Mouse (Mus musculus): ENCODE measurements around the gene Akr1c18. TPM values are rescaled to one million over a fixed set of nuclear protein-coding genes. Genes with fewer than 3 reads are reported as not detected.
"Not testable (repeated sequence)": the region's sequence is repeated elsewhere in the genome, so short reads cannot be mapped to it uniquely, and the experiment has no call there.

The Akr1c18 gene
- polyA plus RNA-seq (2015; fragmentation: Nextera tagmentation; extraction: Ambion mirVana) = 3.1 and 3.2 TPM in 2 replicates

GRCm38 (mm10) chr13:4150518-4150917, at the start of gene Akr1c18:
TSS of gene Akr1c18 (minus strand) at chr13:4150654.
- no peaks in the 10 kb centered on the region for H3K4me1 ChIP-seq
- WGBS = 74% methylated on average over 5 of the region's 5 CpGs
- no peaks in the 10 kb centered on the region for H3K9me3 ChIP-seq (replicated peaks)
- H3K27ac ChIP-seq (replicated peaks) = no peak within 1 kb of the TSS
- H3K4me2 ChIP-seq (replicated peaks) = no peak within 1 kb of the TSS
- H3K9ac ChIP-seq = no peak within 1 kb of the TSS
- no peak for ATAC-seq (ENCODE audit: insufficient number of reproducible peaks, low FRiP score, low TSS enrichment, low read depth)
- no peak within 1 kb of the TSS for H3K4me3 ChIP-seq (replicated peaks)
- H3K36me3 ChIP-seq = no peaks in the 10 kb centered on the region
- H3K27me3 ChIP-seq = no peaks in the 10 kb centered on the region

- no peaks in the 10 kb centered on the region for H3K36me3 ChIP-seq
- no peaks in the 10 kb centered on the region for H3K9me3 ChIP-seq (replicated peaks)
- ATAC-seq (ENCODE audit: insufficient number of reproducible peaks, low FRiP score, low TSS enrichment, low read depth) = no peak
- no peaks in the 10 kb centered on the region for H3K27me3 ChIP-seq
- no peak overlapping the region for H3K4me3 ChIP-seq (replicated peaks)
- 79% methylated on average over 3 of the region's 3 CpGs for WGBS
- H3K27ac ChIP-seq (replicated peaks) = no peak overlapping the region
- no peaks in the 10 kb centered on the region for H3K4me1 ChIP-seq
- H3K4me2 ChIP-seq (replicated peaks) = no peak overlapping the region
- H3K9ac ChIP-seq = no peak overlapping the region
Observed at GRCm38 (mm10) chr13:4192511-4192910, 42.1 kb upstream of the Akr1c18 start.

- no peaks in the 10 kb centered on the region for H3K9me3 ChIP-seq (replicated peaks)
- H3K9ac ChIP-seq = no peak within 1 kb of the TSS
- no peaks in the 10 kb centered on the region for H3K36me3 ChIP-seq
- H3K4me2 ChIP-seq (replicated peaks) = no peak within 1 kb of the TSS
- H3K27ac ChIP-seq (replicated peaks) = no peak within 1 kb of the TSS
- H3K4me3 ChIP-seq (replicated peaks) = no peak within 1 kb of the TSS
- H3K27me3 ChIP-seq = no peaks in the 10 kb centered on the region
- H3K4me1 ChIP-seq = no peaks in the 10 kb centered on the region
- 46% methylated on average over 3 of the region's 3 CpGs for WGBS
- no peak for ATAC-seq (ENCODE audit: insufficient number of reproducible peaks, low FRiP score, low TSS enrichment, low read depth)
Observed at GRCm38 (mm10) chr13:4190904-4191303, 40.5 kb upstream of the Akr1c18 start, which contains the start of gene Akr1c13. TSS of gene Akr1c13 (plus strand) at chr13:4191150.

GRCm38 (mm10) chr13:4188174-4188573, 37.7 kb upstream of the Akr1c18 start:
- WGBS = 89% methylated on average over 2 of the region's 2 CpGs
- no peak overlapping the region for H3K9ac ChIP-seq
- H3K36me3 ChIP-seq = no peaks in the 10 kb centered on the region
- no peak overlapping the region for H3K4me2 ChIP-seq (replicated peaks)
- no peaks in the 10 kb centered on the region for H3K27me3 ChIP-seq
- H3K4me3 ChIP-seq (replicated peaks) = no peak overlapping the region
- H3K9me3 ChIP-seq (replicated peaks) = no peaks in the 10 kb centered on the region
- H3K27ac ChIP-seq (replicated peaks) = no peak overlapping the region
- no peak for ATAC-seq (ENCODE audit: insufficient number of reproducible peaks, low FRiP score, low TSS enrichment, low read depth)
- H3K4me1 ChIP-seq = no peaks in the 10 kb centered on the region

GRCm38 (mm10) chr13:4186641-4187411, 36.4 kb upstream of the Akr1c18 start:
- not testable (repeated sequence) for H3K27me3 ChIP-seq; H3K9me3 ChIP-seq (replicated peaks); H3K4me2 ChIP-seq (replicated peaks); H3K27ac ChIP-seq (replicated peaks); H3K4me1 ChIP-seq; H3K9ac ChIP-seq; H3K4me3 ChIP-seq (replicated peaks); H3K36me3 ChIP-seq; ATAC-seq (ENCODE audit: insufficient number of reproducible peaks, low FRiP score, low TSS enrichment, low read depth)
- WGBS = 71% methylated on average over 7 of the region's 7 CpGs

- 59% methylated on average over 9 of the region's 9 CpGs for WGBS
Observed at GRCm38 (mm10) chr13:4183116-4183515, 32.7 kb upstream of the Akr1c18 start.

GRCm38 (mm10) chr13:4181321-4181720, 30.9 kb upstream of the Akr1c18 start:
- not testable (repeated sequence) for H3K27me3 ChIP-seq, H3K36me3 ChIP-seq
- 88% methylated on average over 4 of the region's 4 CpGs for WGBS

More at GRCm38 (mm10) chr13:4183116-4183515, 32.7 kb upstream of the Akr1c18 start:
- Histone ChIP-seq H3K27me3 (no peaks in the 10 kb centered on the region), H3K9ac (no peak overlapping the region), H3K27ac (replicated peaks) (no peak overlapping the region), H3K36me3 (no peaks in the 10 kb centered on the region), H3K4me3 (replicated peaks) (no peak overlapping the region), H3K4me2 (replicated peaks) (no peak overlapping the region), H3K9me3 (replicated peaks) (no peaks in the 10 kb centered on the region), H3K4me1 (no peaks in the 10 kb centered on the region)
- no peak for ATAC-seq (ENCODE audit: insufficient number of reproducible peaks, low FRiP score, low TSS enrichment, low read depth)

GRCm38 (mm10) chr13:4172978-4173377, 22.5 kb upstream of the Akr1c18 start:
- no peaks in the 10 kb centered on the region for H3K27me3 ChIP-seq
- H3K27ac ChIP-seq (replicated peaks) = no peak overlapping the region
- WGBS = 73% methylated on average over 2 of the region's 2 CpGs
- no peaks in the 10 kb centered on the region for H3K9me3 ChIP-seq (replicated peaks)
- H3K4me1 ChIP-seq = no peaks in the 10 kb centered on the region
- ATAC-seq (ENCODE audit: insufficient number of reproducible peaks, low FRiP score, low TSS enrichment, low read depth) = no peak
- no peak overlapping the region for H3K9ac ChIP-seq
- no peaks in the 10 kb centered on the region for H3K36me3 ChIP-seq
- H3K4me2 ChIP-seq (replicated peaks) = no peak overlapping the region
- no peak overlapping the region for H3K4me3 ChIP-seq (replicated peaks)

More at GRCm38 (mm10) chr13:4181321-4181720, 30.9 kb upstream of the Akr1c18 start:
- H3K4me3 ChIP-seq (replicated peaks); H3K9me3 ChIP-seq (replicated peaks); H3K4me2 ChIP-seq (replicated peaks); ATAC-seq (ENCODE audit: insufficient number of reproducible peaks, low FRiP score, low TSS enrichment, low read depth); H3K4me1 ChIP-seq; H3K27ac ChIP-seq (replicated peaks); H3K9ac ChIP-seq: not testable (repeated sequence)

- WGBS = 27% methylated on average over 1 of the region's 1 CpGs
- H3K4me3 ChIP-seq (replicated peaks) = no peak overlapping the region
- H3K27ac ChIP-seq (replicated peaks) = no peak overlapping the region
- H3K9me3 ChIP-seq (replicated peaks) = no peaks in the 10 kb centered on the region
- ATAC-seq (ENCODE audit: insufficient number of reproducible peaks, low FRiP score, low TSS enrichment, low read depth) = no peak
- no peak overlapping the region for H3K9ac ChIP-seq
- no peaks in the 10 kb centered on the region for H3K4me1 ChIP-seq
- H3K4me2 ChIP-seq (replicated peaks) = no peak overlapping the region
- H3K36me3 ChIP-seq = no peaks in the 10 kb centered on the region
- H3K27me3 ChIP-seq = no peaks in the 10 kb centered on the region
Observed at GRCm38 (mm10) chr13:4168006-4168405, 17.6 kb upstream of the Akr1c18 start.

GRCm38 (mm10) chr13:4155286-4155685, 4.8 kb upstream of the Akr1c18 start:
- WGBS = 43% methylated on average over 2 of the region's 2 CpGs

GRCm38 (mm10) chr13:4153593-4153992, 3.1 kb upstream of the Akr1c18 start:
- 71% methylated on average over 3 of the region's 3 CpGs for WGBS
- no peaks in the 10 kb centered on the region for H3K9me3 ChIP-seq (replicated peaks)

More at GRCm38 (mm10) chr13:4155286-4155685, 4.8 kb upstream of the Akr1c18 start:
- Histone ChIP-seq H3K9me3 (replicated peaks) (no peaks in the 10 kb centered on the region), H3K9ac (no peak overlapping the region), H3K4me3 (replicated peaks) (no peak overlapping the region), H3K4me1 (no peaks in the 10 kb centered on the region), H3K27me3 (no peaks in the 10 kb centered on the region), H3K4me2 (replicated peaks) (no peak overlapping the region), H3K36me3 (no peaks in the 10 kb centered on the region), H3K27ac (replicated peaks) (no peak overlapping the region)
- ATAC-seq (ENCODE audit: insufficient number of reproducible peaks, low FRiP score, low TSS enrichment, low read depth) = no peak

GRCm38 (mm10) chr13:4152908-4153307, 2.5 kb upstream of the Akr1c18 start:
- Histone ChIP-seq H3K9me3 (replicated peaks) (no peaks in the 10 kb centered on the region), H3K36me3 (no peaks in the 10 kb centered on the region), H3K27ac (replicated peaks) (no peak overlapping the region), H3K4me1 (no peaks in the 10 kb centered on the region), H3K4me2 (replicated peaks) (no peak overlapping the region), H3K4me3 (replicated peaks) (no peak overlapping the region), H3K27me3 (no peaks in the 10 kb centered on the region), H3K9ac (no peak overlapping the region)
- ATAC-seq (ENCODE audit: insufficient number of reproducible peaks, low FRiP score, low TSS enrichment, low read depth) = no peak
- 56% methylated on average over 2 of the region's 2 CpGs for WGBS

More at GRCm38 (mm10) chr13:4153593-4153992, 3.1 kb upstream of the Akr1c18 start:
- H3K36me3 ChIP-seq = no peaks in the 10 kb centered on the region
- no peak for ATAC-seq (ENCODE audit: insufficient number of reproducible peaks, low FRiP score, low TSS enrichment, low read depth)
- no peaks in the 10 kb centered on the region for H3K27me3 ChIP-seq
- no peak overlapping the region for H3K4me3 ChIP-seq (replicated peaks)
- no peak overlapping the region for H3K27ac ChIP-seq (replicated peaks)
- H3K4me1 ChIP-seq = no peaks in the 10 kb centered on the region
- no peak overlapping the region for H3K4me2 ChIP-seq (replicated peaks)
- no peak overlapping the region for H3K9ac ChIP-seq
